Mouse (Mus musculus): ENCODE data around the gene Sec14l1.
A peak's percentile ranks its signal among the peaks of the same experiment; 100 is the strongest.

Sec14l1 gene

DNA sequence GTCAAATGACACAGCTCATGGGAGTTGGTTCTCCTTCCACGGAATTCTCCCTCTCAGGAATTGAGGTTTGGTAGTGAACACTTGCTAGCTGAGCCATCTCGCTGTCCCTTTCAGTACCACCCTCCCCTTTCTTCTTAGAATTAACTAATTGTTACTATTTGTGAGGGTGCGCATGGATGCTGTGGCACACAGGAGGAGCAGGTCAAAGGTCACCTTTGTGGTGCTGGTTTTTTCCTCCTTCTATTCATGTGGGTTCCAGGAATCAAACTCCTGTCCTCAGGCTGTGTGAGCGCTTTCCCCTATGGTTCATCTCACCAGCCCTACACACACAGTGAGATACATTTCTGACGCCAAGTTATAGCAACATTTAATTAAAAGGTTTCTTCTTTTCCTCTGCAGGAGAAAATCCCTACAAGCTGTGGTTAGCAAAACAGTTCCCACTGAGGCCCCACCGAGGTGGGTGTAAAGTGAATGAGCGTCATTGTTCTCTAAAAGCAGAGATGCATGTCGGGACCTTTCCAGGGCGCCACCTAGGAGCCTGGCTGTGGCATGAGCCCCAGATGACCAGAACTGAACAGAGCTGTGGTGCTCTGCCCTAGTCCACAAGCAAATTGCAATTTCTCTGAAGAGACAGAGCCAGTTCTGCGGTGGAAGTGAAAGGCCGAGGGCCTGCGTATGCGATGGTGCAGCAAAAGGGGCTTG is 8.2 kb upstream of the Sec14l1 start:
- ATAC-seq (ENCODE audit: insufficient number of reproducible peaks, low FRiP score, low TSS enrichment), result no peak

DNA sequence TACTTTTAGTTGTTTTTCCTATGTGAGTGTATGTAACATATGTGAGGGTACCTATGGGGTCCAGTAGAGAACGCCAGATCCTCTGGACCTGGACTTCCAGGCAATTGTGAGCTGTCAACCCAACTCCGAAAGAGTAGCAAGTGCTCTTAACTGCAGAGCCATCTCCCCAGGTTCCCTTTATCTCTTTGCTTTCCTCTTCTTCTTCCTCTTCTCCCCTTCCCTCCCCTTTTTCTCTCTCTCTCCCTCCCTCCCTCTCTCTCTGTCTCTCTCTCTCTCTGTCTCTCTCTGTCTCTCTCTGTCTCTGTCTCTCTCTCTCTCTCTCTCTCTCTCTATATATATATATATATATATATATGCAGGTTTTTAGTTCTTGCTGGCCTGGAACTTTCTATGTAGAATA is 7.1 kb upstream of the Sec14l1 start:
- ATAC-seq (ENCODE audit: insufficient number of reproducible peaks, low FRiP score, low TSS enrichment), result no peak

DNA sequence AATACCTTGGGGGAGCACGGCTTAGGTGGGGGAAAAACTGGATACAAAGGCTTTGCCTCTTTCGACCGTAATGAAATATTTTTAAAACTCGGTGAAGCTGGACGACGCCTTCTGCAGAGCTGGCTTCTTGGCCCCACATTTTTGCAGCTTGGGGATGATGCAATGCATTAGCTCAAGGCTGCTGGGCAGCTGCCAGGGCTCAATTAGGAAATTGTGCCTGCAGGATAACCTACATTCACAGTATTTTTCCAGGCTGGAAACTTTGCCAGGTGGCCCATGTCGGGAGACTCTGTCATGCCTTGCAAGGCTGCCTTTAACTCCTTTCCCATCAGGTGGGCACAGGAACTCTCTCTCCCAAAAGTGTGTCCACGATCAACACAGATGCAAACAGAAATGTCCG is 6.4 kb upstream of the Sec14l1 start:
- ATAC-seq (ENCODE audit: insufficient number of reproducible peaks, low FRiP score, low TSS enrichment), result no peak

DNA sequence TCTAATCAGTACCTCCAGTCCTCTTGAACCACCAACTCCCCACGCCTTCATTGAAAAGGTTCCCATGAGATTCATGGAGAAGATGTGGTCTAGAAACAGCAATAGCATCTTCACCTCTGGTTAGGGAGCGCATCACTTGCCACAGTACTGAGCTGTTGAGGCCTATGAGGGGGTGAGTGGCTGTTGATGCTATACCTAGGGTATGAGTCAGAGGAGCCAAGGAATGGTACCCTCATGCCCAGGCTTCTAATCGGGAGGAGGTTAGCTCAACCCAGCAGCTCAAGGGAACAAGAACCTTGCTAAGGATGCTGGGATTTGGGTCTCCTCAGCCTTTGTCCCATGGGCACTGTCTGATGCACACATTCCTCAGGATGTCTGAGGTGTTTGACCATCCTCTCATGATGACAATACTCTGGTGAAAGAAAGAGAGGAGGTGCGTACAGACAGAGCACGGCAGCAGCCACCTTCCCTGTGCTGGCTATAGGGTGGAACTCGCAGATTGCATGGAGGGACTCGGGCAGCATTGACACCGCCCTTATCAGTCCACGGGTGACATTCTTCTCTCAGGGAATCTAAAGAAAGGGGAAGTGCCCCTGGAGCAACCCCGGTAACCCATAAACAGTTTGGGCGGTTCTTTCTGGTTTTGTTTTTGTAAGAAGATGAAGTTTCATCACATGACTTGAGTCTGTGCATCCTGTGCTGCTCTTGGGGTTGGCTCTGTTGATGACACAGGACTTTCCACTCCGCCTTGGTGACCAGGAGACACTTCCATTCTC is 5.6 kb upstream of the Sec14l1 start:
- ATAC-seq (ENCODE audit: insufficient number of reproducible peaks, low FRiP score, low TSS enrichment), result no peak

DNA sequence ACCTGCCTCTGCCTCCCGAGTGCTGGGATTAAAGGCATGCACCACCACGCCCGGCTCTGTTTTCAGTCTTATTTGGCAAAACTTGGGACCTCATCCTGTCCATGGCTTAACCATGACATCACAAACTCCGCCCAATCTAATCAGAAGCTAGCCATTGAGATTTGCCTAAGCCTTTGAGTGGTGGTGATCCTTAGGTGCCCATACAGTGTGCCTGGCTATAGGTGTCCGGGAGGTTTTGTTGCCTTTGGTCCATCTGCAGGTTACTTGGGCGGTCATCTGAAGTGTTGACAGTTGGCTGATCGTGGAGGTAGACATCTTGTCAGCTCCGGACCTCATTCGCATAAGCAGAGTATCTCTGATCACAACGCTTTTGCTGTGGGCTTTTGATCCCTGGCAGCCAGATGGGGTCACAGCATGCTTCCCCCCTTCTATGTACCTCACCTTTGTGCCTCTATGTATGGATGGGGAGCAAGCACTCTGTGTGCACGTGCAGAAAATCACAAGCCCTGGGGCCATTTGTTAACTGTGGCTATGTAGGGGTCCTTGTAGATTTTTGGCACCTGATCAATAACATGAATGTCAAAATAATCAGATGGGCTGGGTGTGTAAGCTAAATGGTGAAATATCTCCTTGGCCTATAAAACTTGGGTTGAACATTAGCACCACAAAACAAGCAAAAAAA is 2.9 kb upstream of the Sec14l1 start:
- ATAC-seq (ENCODE audit: insufficient number of reproducible peaks, low FRiP score, low TSS enrichment), result no peak

DNA sequence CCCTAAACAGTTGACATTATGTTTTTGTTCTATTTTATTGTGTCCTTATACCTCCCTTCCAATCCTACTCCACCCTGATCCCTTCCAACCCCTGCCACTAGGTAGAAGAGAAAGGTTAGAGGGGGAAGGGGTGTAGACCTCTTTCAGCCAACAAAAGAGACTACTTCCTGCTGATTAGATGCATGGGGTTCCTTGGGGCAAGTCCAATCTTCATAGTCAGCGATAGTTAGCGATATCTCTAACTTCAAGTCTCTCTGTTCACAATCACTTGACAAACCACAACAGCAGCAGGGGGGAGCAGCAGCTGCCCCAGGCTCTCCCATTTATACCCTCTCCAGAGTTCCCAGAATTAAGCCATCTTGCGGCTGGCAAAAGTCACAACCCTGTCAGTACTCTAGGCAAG is 2.3 kb upstream of the Sec14l1 start:
- no peak for ATAC-seq (ENCODE audit: insufficient number of reproducible peaks, low FRiP score, low TSS enrichment)

DNA sequence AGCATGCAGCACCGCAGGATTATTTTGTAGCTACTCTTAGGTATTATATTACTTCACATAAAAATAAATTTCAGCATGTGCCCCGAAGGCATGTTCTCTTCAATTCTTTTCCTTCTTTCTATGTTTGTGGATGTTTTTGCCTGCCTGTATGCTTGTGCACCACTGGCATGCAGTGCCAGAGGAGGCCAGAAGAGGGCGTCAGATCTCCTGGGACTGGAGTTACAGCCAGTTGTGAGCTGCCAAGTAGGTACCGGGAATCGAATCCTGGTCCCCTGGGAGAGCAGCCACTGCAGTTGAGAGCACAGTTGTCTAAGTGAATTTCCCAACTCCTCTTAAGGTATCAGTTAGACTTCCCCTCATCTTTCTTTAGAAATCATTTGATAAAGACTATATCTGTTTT is 1.6 kb upstream of the Sec14l1 start:
- no peak for ATAC-seq (ENCODE audit: insufficient number of reproducible peaks, low FRiP score, low TSS enrichment)

DNA sequence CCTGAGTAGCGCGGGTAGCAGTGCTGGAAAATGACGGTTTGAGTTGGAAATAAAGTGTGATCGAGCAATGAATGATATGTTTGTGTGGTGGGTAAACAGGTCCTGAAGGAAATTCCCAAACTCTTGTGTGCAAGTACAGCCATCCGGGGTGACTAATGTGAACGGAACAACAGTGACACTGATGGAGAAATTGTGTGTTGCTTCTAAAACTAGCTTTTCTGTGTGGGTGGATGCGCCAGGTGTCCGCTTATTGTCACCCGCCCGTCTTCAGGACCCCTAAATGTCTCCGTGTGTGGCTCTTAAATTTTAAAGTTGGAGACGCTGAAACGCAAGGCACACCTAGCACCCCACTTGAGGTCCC is 757 bp upstream of the Sec14l1 start:
- no peak for ATAC-seq (ENCODE audit: insufficient number of reproducible peaks, low FRiP score, low TSS enrichment)

DNA sequence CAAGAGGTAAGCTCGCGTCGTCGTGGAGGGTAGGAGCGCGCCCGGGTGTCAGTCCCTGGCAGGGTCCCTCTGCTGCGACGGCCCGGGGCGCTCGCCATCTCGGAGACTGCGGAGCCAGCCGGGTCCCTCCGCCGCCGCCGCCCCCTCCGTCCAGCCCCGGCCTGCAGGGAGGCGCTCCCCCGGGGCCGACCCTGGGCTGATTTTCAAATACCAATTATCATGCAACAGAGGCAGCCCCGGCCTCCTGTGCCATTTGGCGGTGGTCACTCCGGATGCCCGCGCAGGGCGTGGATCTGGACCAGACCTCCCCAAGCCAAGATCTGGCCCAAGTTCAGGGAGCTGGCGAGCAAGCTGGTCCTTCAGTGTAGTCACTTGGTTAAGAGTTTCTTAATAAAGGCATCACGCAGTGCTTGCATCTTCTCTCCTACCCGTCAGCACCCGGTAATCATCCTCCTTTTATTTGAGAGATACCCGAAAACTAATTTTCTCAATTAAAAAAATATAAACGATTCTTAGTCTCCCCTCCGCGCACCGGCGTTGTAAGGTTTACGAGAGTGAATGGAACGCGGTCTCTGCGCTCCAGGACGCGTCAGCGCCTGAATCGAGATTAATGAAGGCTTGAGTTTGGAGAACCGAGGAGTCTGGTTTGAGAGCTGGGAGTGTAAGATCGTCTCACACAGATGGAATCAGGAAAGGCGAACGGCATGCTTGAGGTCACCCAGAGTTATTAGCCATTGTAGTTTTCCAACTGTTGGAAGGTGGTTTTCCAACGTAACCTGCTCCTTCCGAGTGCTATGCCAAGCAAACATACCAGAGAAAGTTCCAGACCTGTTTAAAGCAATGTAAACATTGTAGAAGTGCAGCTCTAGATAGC is 615 bp downstream of the Sec14l1 start:
- ATAC-seq (ENCODE audit: insufficient number of reproducible peaks, low FRiP score, low TSS enrichment), result peak; percentile 10; the same call in 1 of the 2 replicates

DNA sequence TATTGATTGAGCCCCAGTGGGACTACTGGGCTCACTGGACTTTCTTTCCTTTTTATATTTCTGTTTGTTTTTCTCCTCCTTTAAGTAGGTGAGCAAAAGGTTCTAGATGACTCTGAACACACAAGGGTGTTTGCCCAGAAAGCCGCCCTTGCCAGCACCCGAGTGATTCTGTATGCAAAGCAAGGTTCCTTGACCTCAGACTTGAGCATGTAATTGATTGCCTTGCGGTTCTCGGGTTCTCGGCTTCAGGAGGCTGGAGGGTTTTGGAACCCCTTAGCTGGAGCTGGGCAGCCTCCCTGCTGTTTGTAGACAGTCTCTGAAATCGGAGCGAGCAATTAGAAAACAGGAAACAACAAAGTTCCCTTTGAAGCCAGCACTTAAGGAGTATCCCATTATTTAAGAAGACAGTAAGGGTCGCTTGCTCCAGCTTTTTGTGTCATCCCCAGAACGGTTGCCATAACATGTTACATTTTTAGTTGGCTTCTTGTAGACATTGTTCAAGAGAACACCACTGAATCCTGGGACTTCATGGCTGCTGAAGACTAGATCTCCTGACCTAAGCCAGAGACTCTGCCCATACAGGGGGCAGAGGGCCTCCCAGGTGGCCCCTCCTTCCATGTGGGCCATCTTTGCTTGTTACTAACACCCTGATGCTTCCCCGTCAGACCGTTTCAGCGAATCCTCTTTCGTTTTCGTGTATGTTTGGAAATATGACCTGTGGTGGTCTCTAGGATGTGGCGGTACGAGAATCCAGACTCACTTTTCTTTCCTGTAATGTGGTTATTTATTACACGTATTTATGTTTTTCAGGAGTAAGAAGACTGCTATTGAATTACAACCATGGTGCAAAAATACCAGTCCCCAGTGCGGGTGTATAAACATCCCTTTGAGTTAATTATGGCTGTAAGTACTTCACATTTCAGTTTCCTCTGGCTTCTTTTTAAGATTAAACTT is 1.7 kb downstream of the Sec14l1 start:
- ATAC-seq (ENCODE audit: insufficient number of reproducible peaks, low FRiP score, low TSS enrichment), result no peak

DNA sequence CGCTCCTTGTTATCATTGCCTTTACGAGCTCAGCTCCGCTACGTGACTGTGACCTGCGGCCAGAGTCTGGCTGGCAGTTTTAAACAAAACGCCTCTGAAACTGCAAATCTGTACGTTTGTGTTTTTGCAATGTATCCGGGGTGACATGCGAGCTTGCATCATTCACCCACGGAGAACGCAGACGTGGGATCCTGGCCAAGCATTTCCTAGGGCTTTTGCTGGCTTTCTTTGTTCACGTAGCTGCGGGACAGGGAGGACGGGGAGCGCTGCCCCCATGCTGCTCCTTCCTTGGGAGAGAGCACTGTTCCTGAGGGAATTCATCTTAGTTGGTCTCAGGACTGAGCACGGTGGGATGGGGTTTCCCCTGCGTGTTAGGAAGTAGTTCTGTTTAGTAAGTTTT is 2.4 kb downstream of the Sec14l1 start:
- ATAC-seq (ENCODE audit: insufficient number of reproducible peaks, low FRiP score, low TSS enrichment), result no peak

DNA sequence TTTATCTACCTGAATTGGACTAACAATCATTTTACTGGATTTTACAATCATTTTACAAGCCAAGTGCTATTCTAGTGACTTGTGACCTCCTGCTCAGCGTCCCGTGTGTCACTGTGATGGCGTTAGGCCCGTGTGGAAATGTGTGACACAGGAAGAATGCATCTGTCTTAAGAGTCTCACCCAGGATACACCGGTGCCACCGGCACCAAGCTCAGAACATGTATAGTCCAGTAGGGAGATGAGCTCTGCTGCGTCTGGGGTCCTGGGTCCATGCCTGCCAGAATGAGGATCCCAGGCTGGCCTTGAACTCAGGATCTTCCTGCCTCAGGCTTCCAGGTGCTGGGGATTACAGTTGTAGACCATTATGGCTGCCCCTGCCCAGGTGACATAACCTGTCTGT is 2.8 kb downstream of the Sec14l1 start:
- no peak for ATAC-seq (ENCODE audit: insufficient number of reproducible peaks, low FRiP score, low TSS enrichment)

DNA sequence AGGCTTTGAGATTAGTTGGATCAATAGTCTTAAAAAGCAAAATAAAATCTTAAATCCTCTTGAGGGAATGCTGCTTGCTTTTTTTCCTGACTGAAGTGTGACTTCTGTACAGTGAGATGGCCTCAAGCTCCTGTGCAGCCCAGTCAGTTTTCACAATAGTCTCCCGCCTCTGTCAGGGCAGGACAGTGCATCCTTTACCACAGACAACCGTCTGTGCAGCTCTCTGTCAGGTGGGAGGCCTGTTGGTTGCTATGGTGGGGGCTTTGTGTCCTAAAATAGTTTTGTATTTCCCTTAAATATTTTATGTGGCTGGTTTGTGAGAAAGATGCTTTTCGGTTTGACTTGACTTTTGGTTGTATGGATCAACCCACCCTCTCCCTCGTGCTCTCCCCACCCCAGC is 3.3 kb downstream of the Sec14l1 start:
- no peak for ATAC-seq (ENCODE audit: insufficient number of reproducible peaks, low FRiP score, low TSS enrichment)

DNA sequence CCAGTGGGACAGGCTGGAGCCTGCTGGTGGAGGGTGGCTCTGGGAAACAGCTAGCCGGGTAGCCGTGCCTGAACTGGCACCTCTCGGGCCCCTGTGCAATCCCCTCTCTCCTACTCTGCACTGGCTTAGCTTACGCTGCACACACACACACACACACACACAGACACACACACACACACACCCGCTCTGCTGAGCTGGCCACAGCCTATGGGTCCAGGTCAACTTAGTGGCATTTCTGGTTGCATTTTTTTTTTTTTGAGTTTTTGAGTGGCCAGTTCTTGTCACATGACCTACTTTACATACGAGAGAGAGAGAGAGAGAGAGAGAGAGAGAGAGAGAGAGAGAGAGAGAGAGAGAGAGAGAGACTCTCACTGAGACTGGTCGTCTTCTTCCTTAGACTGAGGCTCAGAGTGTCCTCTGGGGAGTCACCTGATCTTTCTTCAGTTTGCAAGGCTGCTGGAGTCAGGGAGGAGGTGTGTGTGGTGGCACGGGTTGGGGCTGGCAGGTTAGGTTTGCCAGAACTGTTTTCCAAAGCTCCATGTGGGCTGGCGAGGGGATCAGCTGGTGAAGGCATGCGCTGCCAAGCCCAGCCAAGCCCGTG is 3.9 kb downstream of the Sec14l1 start:
- ATAC-seq (ENCODE audit: insufficient number of reproducible peaks, low FRiP score, low TSS enrichment), result peak; percentile 55

DNA sequence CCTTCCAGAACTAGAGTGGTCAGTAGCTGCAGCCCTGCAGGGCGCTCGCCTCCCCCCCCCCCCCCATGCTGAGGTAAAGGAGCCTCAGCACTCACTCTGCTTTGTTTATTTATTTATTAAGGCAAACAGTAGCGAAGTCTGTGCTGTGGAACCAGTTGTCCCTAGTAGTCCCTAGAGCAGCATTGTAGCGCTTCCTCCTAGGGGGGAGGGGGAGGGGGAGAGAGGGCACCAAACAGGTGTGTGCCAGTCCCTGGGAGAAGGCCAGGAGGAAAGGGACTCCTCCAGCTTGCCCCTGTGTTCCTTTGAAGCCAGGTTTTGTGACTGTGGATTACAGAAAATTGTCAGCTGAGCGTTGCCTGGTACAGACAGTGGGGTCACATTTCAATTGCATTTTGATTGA is 4.8 kb downstream of the Sec14l1 start:
- ATAC-seq (ENCODE audit: insufficient number of reproducible peaks, low FRiP score, low TSS enrichment), result no peak

DNA sequence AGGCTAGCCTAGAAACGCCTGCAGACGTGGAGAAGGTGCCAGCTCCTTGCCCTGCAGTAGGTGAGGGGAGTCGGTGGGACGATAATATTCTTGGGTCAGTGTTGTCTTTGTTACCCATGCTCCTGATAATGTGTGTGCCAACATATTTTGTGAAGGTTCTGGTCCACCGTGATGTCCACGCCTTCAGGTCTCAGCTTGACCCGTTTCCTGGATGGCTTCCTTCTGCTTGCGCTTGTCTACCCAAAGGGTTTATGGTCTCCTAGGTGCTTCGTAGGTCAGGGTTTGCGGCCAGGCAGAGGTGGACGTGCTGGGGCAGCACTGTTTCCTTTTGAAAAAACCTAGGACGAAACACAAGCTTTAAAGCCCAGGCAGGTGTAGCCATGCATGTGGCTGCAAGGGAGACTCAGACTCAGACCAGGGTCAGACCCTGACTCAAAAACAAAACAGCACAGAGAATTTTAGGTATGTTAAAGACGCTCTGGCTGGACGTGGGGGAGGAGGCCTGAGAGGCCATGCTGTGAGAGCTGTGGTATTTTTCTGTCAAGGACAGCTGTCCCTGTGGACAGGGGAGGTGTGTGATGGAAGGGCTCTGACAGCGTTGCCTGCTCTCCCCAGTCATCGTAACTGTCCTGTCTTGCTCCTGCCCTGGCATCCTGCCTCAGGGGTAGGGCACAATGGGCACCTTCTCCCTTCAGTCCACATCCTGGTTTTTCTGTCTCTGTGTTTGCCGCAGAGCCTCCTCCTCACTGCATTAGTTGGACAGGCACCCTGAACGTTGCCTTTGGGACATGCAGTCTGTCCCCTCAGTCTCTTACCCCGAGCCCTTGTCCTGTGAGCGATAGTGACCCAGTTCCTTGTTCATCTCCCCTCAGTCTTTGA is 5.6 kb downstream of the Sec14l1 start:
- ATAC-seq (ENCODE audit: insufficient number of reproducible peaks, low FRiP score, low TSS enrichment), result 0 out of 2 replicates have a peak, but pooled peaks have one; percentile 2

DNA sequence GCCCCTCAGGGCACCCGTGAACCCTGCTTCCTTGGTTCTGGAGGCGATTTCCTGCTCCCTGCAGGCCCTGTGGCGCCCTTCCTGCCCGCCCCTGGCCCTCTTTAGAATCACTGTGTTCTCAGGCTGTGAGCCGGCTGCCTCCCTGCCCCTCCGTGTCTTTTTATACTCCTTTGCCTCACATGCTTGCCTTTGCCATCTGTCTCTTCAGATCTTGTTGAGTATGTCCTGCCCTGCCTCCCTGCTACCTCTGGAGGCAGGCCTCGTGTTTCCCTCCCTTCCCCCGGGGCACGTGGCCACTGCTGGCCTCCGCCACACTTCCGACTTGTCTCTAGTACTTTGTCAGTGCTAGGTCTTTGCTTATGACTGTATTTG is 6.2 kb downstream of the Sec14l1 start:
- peak; percentile 22; the same call in 1 of the 2 replicates for ATAC-seq (ENCODE audit: insufficient number of reproducible peaks, low FRiP score, low TSS enrichment)

DNA sequence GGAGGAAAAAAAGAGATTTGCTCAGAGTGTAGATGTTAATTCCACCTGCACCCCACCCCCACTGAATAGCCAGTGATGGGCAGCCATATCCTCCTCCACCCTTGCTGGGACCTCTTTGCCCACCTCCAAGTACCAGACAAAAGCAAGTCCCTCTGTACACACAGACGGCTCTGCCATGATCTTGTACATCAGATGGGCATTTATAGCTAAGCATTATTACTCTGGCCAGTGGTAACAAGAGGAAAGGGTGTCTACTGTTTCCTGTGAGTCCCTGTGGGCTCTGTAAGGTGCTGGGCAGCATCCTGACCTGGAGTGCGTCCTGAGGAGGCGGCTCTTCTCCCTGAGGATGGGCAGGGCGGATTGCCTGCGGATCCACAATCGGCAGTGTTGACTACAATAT is 7.0 kb downstream of the Sec14l1 start:
- no peak for ATAC-seq (ENCODE audit: insufficient number of reproducible peaks, low FRiP score, low TSS enrichment)
